Comparison of ENCODE assay signal across 13 mouse cellular contexts in the genomic region with DNA sequence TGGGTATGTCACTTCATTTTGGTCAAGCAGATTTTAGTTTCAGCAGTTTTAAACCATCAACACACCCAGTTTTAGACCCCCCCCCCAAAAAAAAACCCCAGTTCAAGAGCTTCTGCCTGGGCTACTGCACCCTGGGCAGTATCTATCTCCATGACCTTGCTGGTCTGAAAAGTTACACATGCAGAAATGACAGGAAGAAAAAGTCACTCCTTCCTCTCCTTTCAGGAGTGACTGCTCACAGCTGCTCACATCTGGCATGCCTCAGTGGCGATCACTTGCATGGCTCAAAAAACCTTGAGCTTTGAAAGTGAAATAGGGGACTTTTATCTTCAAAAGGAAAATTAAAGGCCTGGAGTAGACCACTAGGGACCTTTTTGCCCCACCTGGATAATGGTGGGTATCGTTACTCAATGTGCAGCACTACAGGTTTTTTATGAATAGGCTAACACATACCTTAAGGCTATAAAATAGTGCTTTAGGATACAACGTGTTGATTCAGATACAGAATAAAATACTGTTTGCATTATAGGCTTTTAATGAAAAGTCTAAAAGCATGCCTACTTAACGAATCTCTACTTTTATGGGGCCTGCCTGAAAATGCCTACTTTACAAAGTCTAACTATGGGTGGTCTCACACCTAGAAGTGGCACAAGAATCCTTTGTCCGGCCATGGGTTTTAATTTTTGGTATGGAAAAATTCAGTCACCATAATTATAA.
"Had no signal": no experiment of that assay in that cellular context is flagged by ENCODE, and none has a peak within 500 bp of the region (broad histone marks: within the 10 kb centered on the region; RNA-seq: fewer than 3 reads in every experiment).

No protein-coding gene starts in this region.

- H3K27ac ChIP-seq: liver, embryonic 12.5 days; midbrain, embryonic 10.5 days; neural tube, embryonic 15.5 days had no signal

- H3K9me3 ChIP-seq: liver, embryonic 12.5 days; midbrain, embryonic 10.5 days; neural tube, embryonic 15.5 days had no signal

- H3K9ac ChIP-seq: liver, embryonic 12.5 days; lung, embryonic 14.5 days; neural tube, embryonic 15.5 days had no signal

- DNase-seq: kidney, adult 11 months; kidney, postnatal 14 days; lung, embryonic 14.5 days; lung, postnatal 10 days; lung, postnatal 4 days; midbrain, embryonic 14.5 days; right cerebral cortex, adult 18-20 months; thymus, adult 18-20 months; thymus, postnatal 14 days had no signal

- H3K36me3 ChIP-seq: liver, embryonic 12.5 days; midbrain, embryonic 10.5 days; neural tube, embryonic 15.5 days had no signal

- H3K4me2 ChIP-seq: liver, embryonic 12.5 days; lung, embryonic 14.5 days; neural tube, embryonic 15.5 days had no signal

- ATAC-seq: liver, embryonic 12.5 days had no signal

- H3K27me3 ChIP-seq: liver, embryonic 12.5 days; neural tube, embryonic 15.5 days had no signal

- H3K4me3 ChIP-seq: liver, embryonic 12.5 days; midbrain, embryonic 10.5 days; myocyte; neural tube, embryonic 15.5 days had no signal
